Mouse (Mus musculus) fat pad, adult 2 months (tissue): ENCODE data around the gene Vmn2r112.
"Not testable (repeated sequence)": the region's sequence is repeated elsewhere in the genome, so short reads cannot be mapped to it uniquely, and the experiment has no call there.

ENCODE experiments used
- DNase-seq: peaks from one replicate; pipeline ENCODE4 v3.0.0-alpha.2; 2011; ENCODE audit warnings: low read depth, low spot score; ENCODE audit errors: extremely low read depth

Gene Vmn2r112

GRCm38 (mm10) chr17:22600651-22601050 is at the start of gene Vmn2r112:
TSS of gene Vmn2r112 (plus strand) at chr17:22600951.
- DNase-seq = not testable (repeated sequence)

DNA sequence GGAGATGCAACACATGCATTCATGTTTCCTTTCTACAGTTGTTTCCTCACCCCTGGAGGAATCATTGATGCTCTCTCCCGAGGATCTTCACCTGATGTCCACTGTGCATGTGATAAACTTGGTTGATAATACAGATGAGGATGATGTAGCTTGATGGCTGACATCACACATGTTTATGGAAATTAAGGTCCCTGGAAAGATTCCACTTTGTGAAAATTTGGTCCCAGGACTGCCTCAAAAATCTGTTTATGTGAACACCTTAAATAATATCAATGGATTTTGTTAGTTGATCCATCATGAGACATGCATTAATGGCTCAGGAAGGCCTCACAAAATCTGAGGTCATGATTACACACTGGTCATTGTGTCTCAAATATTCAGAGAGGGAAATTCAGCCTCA is 27.4 kb upstream of the Vmn2r112 start, which contains the start of gene Vmn2r111:
TSS of gene Vmn2r111 (minus strand) at position 101 of the 400 bp plus-strand sequence.
- not testable (repeated sequence) for DNase-seq

DNA sequence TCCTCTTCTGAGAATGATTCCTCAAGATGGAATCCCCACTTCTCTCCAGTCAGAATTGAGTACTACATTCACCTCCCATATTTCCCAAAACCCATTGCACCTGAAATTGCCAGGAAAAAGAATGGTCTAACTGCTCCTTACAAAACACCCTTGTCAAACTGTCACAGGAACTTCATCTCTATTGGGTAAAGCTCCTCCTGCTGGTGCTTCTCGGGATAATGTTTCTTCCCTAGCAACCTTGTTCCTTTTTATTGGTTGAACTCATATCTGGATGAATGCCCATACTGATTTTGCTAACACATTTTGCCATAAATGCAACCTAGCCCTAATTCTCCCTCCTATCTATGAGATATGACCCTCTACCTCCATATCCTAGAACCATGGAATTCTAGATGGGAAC is 29.9 kb downstream of the Vmn2r112 start:
- DNase-seq = no peak
